Mouse (Mus musculus) embryonic fibroblast, embryonic 13.5 days (primary cell): ENCODE data around the gene Gm17387.

Source experiments
- CTCF ChIP-seq: IDR thresholded peaks from 2 replicates; pipeline ENCODE4 v1.5.1; 2011; ENCODE audit warnings: mild to moderate bottlenecking, control low read depth, low read length, moderate library complexity, borderline replicate concordance; ENCODE audit not compliant: insufficient read depth
- POLR2A ChIP-seq: IDR thresholded peaks from 2 replicates; pipeline ENCODE4 v1.6.1; 2011; ENCODE audit warnings: low read depth, mild to moderate bottlenecking, control low read depth, low read length, moderate library complexity

DNA sequence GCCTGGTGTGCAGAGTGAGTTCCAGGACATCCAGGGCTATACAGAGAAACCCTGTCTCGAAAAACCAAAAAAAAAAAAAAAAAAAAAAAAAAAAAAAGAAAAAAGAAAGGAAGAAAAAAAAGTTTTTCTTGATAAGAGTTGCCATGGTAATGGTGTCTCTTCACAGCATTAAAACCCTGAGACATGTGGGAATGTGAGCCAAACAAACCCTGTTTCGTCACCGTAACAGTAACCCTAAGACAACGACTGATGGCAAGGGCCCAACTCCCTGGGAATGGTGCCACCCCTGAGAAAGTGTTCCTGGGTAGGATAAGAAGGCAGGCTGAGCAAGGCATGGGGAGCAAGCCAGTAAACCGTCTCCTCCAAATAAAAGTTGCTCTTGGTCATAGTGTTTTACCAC is 22.0 kb upstream of the Gm17387 start:
- TF ChIP-seq CTCF = no peak
- no peak for TF ChIP-seq POLR2A
